Mouse (Mus musculus): ENCODE results near the gene Sh3bp5. TPM values are rescaled to one million over a fixed set of nuclear protein-coding genes. Genes with fewer than 3 reads are reported as not detected.

The Sh3bp5 gene
- polyA plus RNA-seq, 1 experiment from 2014 or later = 57.2 TPM

GRCm38 (mm10) chr14:31431789-31432330 is 4.0 kb downstream of the Sh3bp5 start:
- Histone ChIP-seq H3K27ac (no peak overlapping the region), H3K9me3 (no peaks in the 10 kb centered on the region), H3K27me3 (replicated peaks) (peaks cover 4% of the 10 kb centered on the region; the same call in 1 of the 2 replicates), H3K4me2 (replicated peaks) (0 out of 2 replicates have a peak overlapping the region, but pooled peaks have one; percentile 6), H3K4me1 (peaks cover 15% of the 10 kb centered on the region), H3K36me3 (peaks cover 11% of the 10 kb centered on the region), H3K9ac (no peak overlapping the region), H3K4me3 (no peak overlapping the region)
- 84% methylated on average over 3 of the region's 3 CpGs for whole genome bisulfite sequencing
- ATAC-seq (ENCODE audit: low FRiP score, low read depth) = no peak

GRCm38 (mm10) chr14:31429004-31429395 is 6.9 kb downstream of the Sh3bp5 start:
- Histone ChIP-seq H3K9me3 (0 out of 2 replicates have a peak, but pooled peaks cover 5% of the 10 kb centered on the region), H3K4me1 (peaks cover 5% of the 10 kb centered on the region; the same call in 1 of the 2 replicates), H3K4me2 (replicated peaks) (no peak overlapping the region), H3K36me3 (peaks cover 23% of the 10 kb centered on the region), H3K27ac (no peak overlapping the region), H3K9ac (no peak overlapping the region), H3K27me3 (replicated peaks) (0 out of 2 replicates have a peak, but pooled peaks cover 4% of the 10 kb centered on the region), H3K4me3 (no peak overlapping the region)
- ATAC-seq (ENCODE audit: low FRiP score, low read depth) = no peak
- WGBS = 51% methylated on average over 5 of the region's 5 CpGs

GRCm38 (mm10) chr14:31428211-31429003 is 7.5 kb downstream of the Sh3bp5 start:
- no peaks in the 10 kb centered on the region for H3K4me1 ChIP-seq
- 0 out of 2 replicates have a peak, but pooled peaks cover 5% of the 10 kb centered on the region for H3K9me3 ChIP-seq
- no peak overlapping the region for H3K27ac ChIP-seq
- H3K4me3 ChIP-seq = no peak overlapping the region
- H3K9ac ChIP-seq = no peak overlapping the region
- H3K36me3 ChIP-seq = peaks cover 23% of the 10 kb centered on the region
- 75% methylated on average over 15 of the region's 15 CpGs for WGBS
- no peaks in the 10 kb centered on the region for H3K27me3 ChIP-seq (replicated peaks)
- no peak for ATAC-seq (ENCODE audit: low FRiP score, low read depth)
- H3K4me2 ChIP-seq (replicated peaks) = no peak overlapping the region

- Histone ChIP-seq H3K27me3 (replicated peaks) (no peaks in the 10 kb centered on the region), H3K36me3 (peaks cover 19% of the 10 kb centered on the region), H3K4me2 (replicated peaks) (no peak overlapping the region), H3K27ac (no peak overlapping the region), H3K4me3 (no peak overlapping the region), H3K9me3 (0 out of 2 replicates have a peak, but pooled peaks cover 5% of the 10 kb centered on the region), H3K9ac (no peak overlapping the region), H3K4me1 (peaks cover 14% of the 10 kb centered on the region)
- ATAC-seq (ENCODE audit: low FRiP score, low read depth) = no peak
- WGBS = 67% methylated on average over 11 of the region's 11 CpGs
Observed at GRCm38 (mm10) chr14:31422961-31423791, 12.7 kb downstream of the Sh3bp5 start.

- ATAC-seq (ENCODE audit: low FRiP score, low read depth) = no peak
- Histone ChIP-seq H3K4me1 (peaks cover 14% of the 10 kb centered on the region), H3K27ac (no peak overlapping the region), H3K9me3 (0 out of 2 replicates have a peak, but pooled peaks cover 5% of the 10 kb centered on the region), H3K4me3 (no peak overlapping the region), H3K9ac (no peak overlapping the region), H3K36me3 (peaks cover 17% of the 10 kb centered on the region), H3K4me2 (replicated peaks) (no peak overlapping the region), H3K27me3 (replicated peaks) (no peaks in the 10 kb centered on the region)
- WGBS = 93% methylated on average over 5 of the region's 5 CpGs
Observed at GRCm38 (mm10) chr14:31422395-31422794, 13.5 kb downstream of the Sh3bp5 start.

- Histone ChIP-seq H3K27me3 (replicated peaks) (no peaks in the 10 kb centered on the region), H3K36me3 (peaks cover 11% of the 10 kb centered on the region), H3K9me3 (0 out of 2 replicates have a peak, but pooled peaks cover 5% of the 10 kb centered on the region), H3K4me1 (peaks cover 14% of the 10 kb centered on the region), H3K9ac (no peak overlapping the region), H3K27ac (no peak overlapping the region), H3K4me3 (no peak overlapping the region), H3K4me2 (replicated peaks) (0 out of 2 replicates have a peak overlapping the region, but pooled peaks have one; percentile 4)
- ATAC-seq (ENCODE audit: low FRiP score, low read depth) = no peak
- 66% methylated on average over 18 of the region's 18 CpGs for WGBS
Observed at GRCm38 (mm10) chr14:31421509-31422295, 14.2 kb downstream of the Sh3bp5 start.

GRCm38 (mm10) chr14:31420985-31421384 is 14.9 kb downstream of the Sh3bp5 start:
- H3K36me3 ChIP-seq = peaks cover 7% of the 10 kb centered on the region; the same call in 1 of the 2 replicates
- WGBS = 27% methylated on average over 7 of the region's 7 CpGs
- H3K4me3 ChIP-seq = no peak overlapping the region
- no peak overlapping the region for H3K9ac ChIP-seq
- H3K4me1 ChIP-seq = peaks cover 14% of the 10 kb centered on the region
- no peaks in the 10 kb centered on the region for H3K27me3 ChIP-seq (replicated peaks)
- H3K27ac ChIP-seq = no peak overlapping the region
- H3K4me2 ChIP-seq (replicated peaks) = 0 out of 2 replicates have a peak overlapping the region, but pooled peaks have one; percentile 4
- 0 out of 2 replicates have a peak, but pooled peaks cover 5% of the 10 kb centered on the region for H3K9me3 ChIP-seq
- no peak for ATAC-seq (ENCODE audit: low FRiP score, low read depth)

- H3K27ac ChIP-seq = no peak overlapping the region
- 80% methylated on average over 7 of the region's 7 CpGs for WGBS
- ATAC-seq (ENCODE audit: low FRiP score, low read depth) = no peak
Observed at GRCm38 (mm10) chr14:31420562-31420961, 15.3 kb downstream of the Sh3bp5 start.

GRCm38 (mm10) chr14:31420135-31420534 is 15.7 kb downstream of the Sh3bp5 start:
- WGBS = 92% methylated on average over 8 of the region's 8 CpGs
- no peak for ATAC-seq (ENCODE audit: low FRiP score, low read depth)
- H3K4me1 ChIP-seq = peaks cover 14% of the 10 kb centered on the region

More at GRCm38 (mm10) chr14:31420562-31420961, 15.3 kb downstream of the Sh3bp5 start:
- H3K9ac ChIP-seq = no peak overlapping the region
- 0 out of 2 replicates have a peak, but pooled peaks cover under 1% of the 10 kb centered on the region for H3K9me3 ChIP-seq
- H3K4me2 ChIP-seq (replicated peaks) = no peak overlapping the region
- no peak overlapping the region for H3K4me3 ChIP-seq
- no peaks in the 10 kb centered on the region for H3K27me3 ChIP-seq (replicated peaks)
- 0 out of 2 replicates have a peak, but pooled peaks cover 3% of the 10 kb centered on the region for H3K36me3 ChIP-seq
- peaks cover 14% of the 10 kb centered on the region for H3K4me1 ChIP-seq

GRCm38 (mm10) chr14:31419279-31419678 is 16.6 kb downstream of the Sh3bp5 start:
- Histone ChIP-seq H3K9ac (no peak overlapping the region), H3K4me1 (peaks cover 18% of the 10 kb centered on the region), H3K36me3 (0 out of 2 replicates have a peak, but pooled peaks cover 2% of the 10 kb centered on the region), H3K9me3 (no peaks in the 10 kb centered on the region), H3K27ac (no peak overlapping the region), H3K27me3 (replicated peaks) (no peaks in the 10 kb centered on the region), H3K4me3 (no peak overlapping the region), H3K4me2 (replicated peaks) (no peak overlapping the region)
- ATAC-seq (ENCODE audit: low FRiP score, low read depth) = no peak
- WGBS = 43% methylated on average over 4 of the region's 4 CpGs

More at GRCm38 (mm10) chr14:31420135-31420534, 15.7 kb downstream of the Sh3bp5 start:
- Histone ChIP-seq H3K9me3 (no peaks in the 10 kb centered on the region), H3K36me3 (0 out of 2 replicates have a peak, but pooled peaks cover 2% of the 10 kb centered on the region), H3K4me3 (no peak overlapping the region), H3K9ac (no peak overlapping the region), H3K4me2 (replicated peaks) (no peak overlapping the region), H3K27ac (no peak overlapping the region), H3K27me3 (replicated peaks) (no peaks in the 10 kb centered on the region)

All from neural tube, embryonic 12.5 days (tissue).